Mouse (Mus musculus): ENCODE measurements at regions not wholly inside any gene's neighbourhood (a gene's known extent, or its start where the extent isn't known, plus 50 kb on each side); places are given as distances from the start of the nearest gene placed in this dataset.

DNA sequence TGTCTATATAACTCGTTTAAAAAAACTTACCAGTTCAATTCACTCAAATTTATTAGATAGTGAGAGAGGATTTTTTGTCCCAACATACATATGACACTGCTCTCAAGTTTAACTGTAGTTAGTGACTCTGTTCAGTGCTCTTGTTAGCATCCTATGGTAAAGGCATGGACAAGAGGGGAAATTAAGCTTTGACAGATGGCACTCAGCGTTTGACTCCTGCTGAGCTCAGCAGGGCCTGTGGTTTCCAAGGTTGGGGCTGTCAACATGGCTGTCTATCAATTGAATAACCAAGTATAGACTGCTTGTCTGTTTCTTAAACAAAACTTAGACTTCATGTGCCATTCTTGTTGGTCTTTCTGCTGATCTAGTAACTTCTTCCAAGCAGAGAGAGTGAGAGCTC lies 122.9 kb upstream of the Efemp1 start:
- TF ChIP-seq CTCF (IDR thresholded peaks at IDR 0.05; ENCODE audit: extremely low read depth, insufficient read depth, low read length) (no peak), POLR2A (IDR thresholded peaks at IDR 0.05; ENCODE audit: extremely low read depth, insufficient read depth, low read length) (no peak)
